Mouse (Mus musculus) myocyte (in vitro differentiated cells): ENCODE measurements around the gene Gm5168. TPM values are rescaled to one million over a fixed set of nuclear protein-coding genes. Genes with fewer than 3 reads are reported as not detected.
"Not testable (repeated sequence)": the region's sequence is repeated elsewhere in the genome, so short reads cannot be mapped to it uniquely, and the experiment has no call there.

Experiments used
- H3K27me3 ChIP-seq: one replicate; pipeline ENCODE4 v1.6.1; 2011; ENCODE audit not compliant: control insufficient read depth, insufficient read depth, insufficient read length
- H3K36me3 ChIP-seq: one replicate; pipeline ENCODE4 v1.6.1; 2011; ENCODE audit not compliant: control insufficient read depth, insufficient read depth
- H3K4me2 ChIP-seq: one replicate; pipeline ENCODE4 v1.6.1; 2011; ENCODE audit warnings: low read depth, control low read depth
- H3K4me3 ChIP-seq: one replicate; pipeline ENCODE4 v1.5.1; 2011; ENCODE audit warnings: mild to moderate bottlenecking, control low read depth, moderate library complexity
- H3K79me2 ChIP-seq: one replicate; pipeline ENCODE4 v1.6.1; 2011; ENCODE audit not compliant: control insufficient read depth, insufficient read depth
- H3ac ChIP-seq: one replicate; pipeline ENCODE4 v1.6.1; 2011; ENCODE audit not compliant: control insufficient read depth, insufficient read length
- polyA plus RNA-seq: library from polyadenylated mRNA; unstranded; fragments of >200 nt; fragmentation: generic; extraction: Trizol; gene quantifications from one replicate; pipeline ENCODE4 v1.2.1, GENCODE M21; 2012; ENCODE audit warnings: missing spikeins

Gene Gm5168
- polyA plus RNA-seq, result not detected

DNA sequence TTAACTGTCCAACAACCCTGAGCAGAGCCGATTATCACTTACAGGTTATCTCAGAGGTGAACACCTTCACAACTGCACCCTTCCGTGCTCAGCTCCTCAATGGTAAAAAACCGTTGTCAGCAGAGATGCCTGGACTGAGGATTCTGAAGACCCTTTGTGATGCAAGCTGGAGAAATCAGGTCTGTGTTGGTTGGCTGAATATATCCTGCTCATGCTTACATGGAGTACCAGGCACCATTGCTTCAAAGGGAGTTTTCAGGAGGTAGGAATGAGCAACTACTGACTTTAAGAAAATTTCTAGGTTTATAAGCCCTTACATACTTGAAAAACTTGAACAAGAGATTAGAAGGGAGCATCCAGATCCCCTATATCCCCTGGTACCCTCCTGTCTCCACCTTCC, at the start of gene Gm5168:
Gene Gm5168 (minus strand): TSS at position 101 of the 400 bp plus-strand sequence.
- not testable (repeated sequence) for H3K4me2 ChIP-seq, H3K27me3 ChIP-seq, H3ac ChIP-seq, H3K4me3 ChIP-seq, H3K79me2 ChIP-seq, H3K36me3 ChIP-seq

Other genes with a start within 250 kb of the Gm5168 start
- gene Gm2012, start 180.3 kb upstream of the Gm5168 start, polyA plus RNA-seq, result not detected